Mouse (Mus musculus) forebrain, embryonic 10.5 days (tissue): ENCODE results near the gene Gstm3. TPM values are rescaled to one million over a fixed set of nuclear protein-coding genes. Genes with fewer than 3 reads are reported as not detected.
"Not testable (repeated sequence)": the region's sequence is repeated elsewhere in the genome, so short reads cannot be mapped to it uniquely, and the experiment has no call there.

ENCODE experiments used
- DNase-seq: peaks from one replicate; pipeline ENCODE4 v3.0.0-alpha.2; 2017; ENCODE audit warnings: low spot score; ENCODE audit errors: extremely low spot score
- H3K27ac ChIP-seq: fragments of 300-500 bp; sonication (generic); 2 replicates; pipeline ENCODE4 v1.5.1; 2016; ENCODE audit warnings: mild to moderate bottlenecking
- H3K27me3 ChIP-seq: fragments of 300-500 bp; sonication (generic); 2 replicates; pipeline ENCODE4 v1.6.1; 2016; ENCODE audit warnings: mild to moderate bottlenecking; ENCODE audit not compliant: poor library complexity, severe bottlenecking
- H3K36me3 ChIP-seq: fragments of 300-500 bp; sonication (generic); replicated peaks from 2 replicates; pipeline ENCODE4 v1.6.1; 2016; ENCODE audit warnings: mild to moderate bottlenecking, moderate library complexity
- H3K4me1 ChIP-seq: fragments of 300-500 bp; sonication (generic); 2 replicates; pipeline ENCODE4 v1.6.1; 2016
- H3K4me3 ChIP-seq: fragments of 300-500 bp; sonication (generic); 2 replicates; pipeline ENCODE4 v1.5.1; 2016; ENCODE audit warnings: mild to moderate bottlenecking, moderate library complexity
- H3K9me3 ChIP-seq: fragments of 300-500 bp; sonication (generic); 2 replicates; pipeline ENCODE4 v1.6.1; 2016; ENCODE audit warnings: mild to moderate bottlenecking, moderate library complexity
- WGBS: fragments of 180-500 bp; shearing (Covaris S2); methylation state at CpG from one replicate; pipeline ENCODE4 v1.1.7; 2016; 5-methylcytosine and 5-hydroxymethylcytosine counted together
- polyA plus RNA-seq: library from polyadenylated mRNA; unstranded; fragments of >200 nt; fragmentation: Nextera tagmentation; extraction: Ambion mirVana; gene quantifications from 2 replicates; pipeline ENCODE4 v1.2.1, GENCODE M21; 2016

The Gstm3 gene
- polyA plus RNA-seq, 1 experiment from 2014 or later, result not detected

DNA sequence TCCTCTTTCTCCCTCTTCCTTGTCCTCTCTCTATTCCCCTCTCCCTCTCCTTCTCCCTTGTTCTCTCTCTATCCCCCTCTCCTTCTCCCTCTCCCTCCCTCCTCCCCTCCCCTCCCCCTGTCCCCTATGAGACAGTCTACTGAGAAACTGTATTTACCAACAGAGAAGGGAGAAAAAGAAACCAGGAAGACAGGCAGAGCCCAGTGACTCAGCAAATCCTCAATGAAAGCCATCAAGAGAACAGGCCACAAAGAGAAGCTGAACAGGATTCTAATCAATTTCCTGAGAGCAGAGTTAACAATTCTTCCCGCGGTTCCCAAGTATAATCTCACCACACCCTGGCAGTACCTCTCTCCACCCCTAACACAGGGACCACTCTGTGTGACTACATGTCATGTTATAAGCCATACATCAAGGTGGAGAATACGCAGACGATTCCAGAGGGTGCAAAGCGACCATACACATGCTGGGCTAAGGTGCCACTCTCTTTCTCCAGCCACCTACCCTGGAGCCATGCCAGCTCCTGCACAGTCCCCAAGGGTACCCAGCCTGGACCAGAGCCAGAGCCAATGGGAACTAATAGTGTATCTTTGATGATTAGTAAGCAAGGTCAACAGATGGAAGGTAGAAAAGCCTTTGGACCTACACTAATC, 4.3 kb downstream of the Gstm3 start:
- 72% methylated on average over 5 of the region's 5 CpGs for WGBS
- peak overlapping the region; percentile 72 for H3K27ac ChIP-seq

DNA sequence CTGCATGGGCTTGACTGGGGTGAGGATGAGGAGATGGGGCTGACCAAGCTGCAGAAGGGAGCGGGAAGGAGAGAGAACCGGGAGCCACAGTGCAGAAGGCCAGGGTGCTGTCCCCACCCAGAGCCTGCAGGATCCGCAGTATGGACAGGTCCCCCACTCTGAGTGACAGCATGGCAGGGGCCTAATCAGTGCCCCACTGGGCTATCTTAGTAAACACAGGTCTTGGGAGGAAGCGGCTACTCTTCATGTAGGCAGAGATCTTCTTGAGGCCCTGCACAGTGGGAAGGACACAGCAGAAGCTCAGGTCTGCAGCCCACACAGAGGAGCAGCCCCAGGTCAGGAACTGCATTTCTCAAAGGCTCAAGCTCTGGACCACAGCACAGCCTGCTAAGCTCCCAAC, 5.1 kb downstream of the Gstm3 start:
- Histone ChIP-seq H3K9me3 (no peaks in the 10 kb centered on the region), H3K27me3 (no peaks in the 10 kb centered on the region), H3K4me3 (no peak overlapping the region), H3K27ac (peak overlapping the region; percentile 72), H3K4me1 (peaks cover 14% of the 10 kb centered on the region), H3K36me3 (no peaks in the 10 kb centered on the region)
- 88% methylated on average over 4 of the region's 4 CpGs for WGBS
- no peak for DNase-seq

More for the DNA sequence above, 4.3 kb downstream of the Gstm3 start:
- Histone ChIP-seq H3K9me3 (no peaks in the 10 kb centered on the region), H3K27me3 (no peaks in the 10 kb centered on the region), H3K36me3 (no peaks in the 10 kb centered on the region), H3K4me1 (peaks cover 14% of the 10 kb centered on the region), H3K4me3 (no peak overlapping the region)
- no peak for DNase-seq

DNA sequence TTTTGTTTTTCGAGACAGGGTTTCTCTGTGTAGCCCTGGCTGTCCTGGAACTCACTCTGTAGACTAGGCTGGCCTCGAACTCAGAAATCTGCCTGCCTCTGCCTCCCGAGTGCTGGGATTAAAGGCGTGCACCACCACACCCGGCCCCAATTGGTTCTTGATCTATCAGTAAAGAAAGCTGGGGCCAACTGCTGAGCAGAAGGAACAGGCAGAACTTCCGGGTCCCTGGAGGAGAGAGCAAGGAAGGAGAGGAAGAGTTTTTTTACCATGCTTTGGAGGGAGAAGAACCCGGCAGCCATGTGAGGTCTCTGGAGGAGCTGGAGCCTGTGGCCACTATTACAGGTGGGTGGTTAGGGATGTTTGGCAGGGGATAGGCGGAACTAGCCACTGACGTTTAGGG, 13.8 kb downstream of the Gstm3 start:
- H3K36me3 ChIP-seq, H3K4me3 ChIP-seq, H3K27me3 ChIP-seq, DNase-seq, H3K4me1 ChIP-seq, H3K9me3 ChIP-seq, H3K27ac ChIP-seq: not testable (repeated sequence)
- WGBS, result 89% methylated on average over 9 of the region's 9 CpGs

DNA sequence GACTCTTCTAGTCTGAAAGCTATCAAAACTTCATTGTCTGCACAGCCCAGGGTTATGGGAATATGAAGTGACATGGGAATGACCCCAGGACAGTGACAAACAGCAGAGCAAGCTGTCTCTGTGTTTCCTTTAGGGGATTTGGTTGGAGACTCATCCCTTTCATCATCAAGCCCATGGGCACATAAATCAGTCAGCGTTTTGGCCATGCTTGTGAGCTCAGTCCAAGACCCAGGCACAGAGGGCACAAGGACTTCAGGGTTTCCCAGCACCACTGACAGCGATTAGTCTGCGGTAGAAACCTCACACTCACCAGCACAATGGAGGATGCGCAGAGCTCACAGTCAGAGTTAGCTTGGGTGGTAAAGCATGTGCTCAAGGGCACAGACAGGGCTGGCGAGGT, 15.2 kb downstream of the Gstm3 start:
- 86% methylated on average over 5 of the region's 5 CpGs for WGBS

DNA sequence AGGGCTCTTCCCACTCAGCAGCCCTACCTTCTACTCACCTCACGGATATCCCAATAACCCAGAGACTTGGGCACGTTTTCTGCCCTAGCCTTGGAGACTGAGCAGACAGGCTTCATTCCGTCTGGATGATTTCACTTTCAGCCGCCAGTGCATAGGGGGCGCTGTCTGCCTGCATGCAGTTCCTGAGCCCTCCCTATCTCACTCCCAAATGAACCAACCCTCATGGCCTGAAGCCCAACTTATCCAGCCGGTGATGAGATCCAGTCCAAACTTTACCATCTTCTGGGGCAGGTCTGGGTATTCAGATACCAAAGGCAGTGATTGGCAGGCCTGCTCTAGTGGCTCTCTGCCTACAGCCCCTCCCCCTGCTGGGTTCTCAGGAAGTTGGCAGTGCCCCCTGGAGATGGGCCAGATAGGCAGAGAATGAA, 15.7 kb downstream of the Gstm3 start:
- 16% methylated on average over 6 of the region's 6 CpGs for WGBS
- H3K9me3 ChIP-seq, result no peaks in the 10 kb centered on the region
- no peak overlapping the region for H3K27ac ChIP-seq
- no peak overlapping the region for H3K4me3 ChIP-seq
- peak; percentile 28 for DNase-seq
- H3K4me1 ChIP-seq, result peaks cover 6% of the 10 kb centered on the region; the same call in 1 of the 2 replicates
- H3K27me3 ChIP-seq, result no peaks in the 10 kb centered on the region
- H3K36me3 ChIP-seq, result no peaks in the 10 kb centered on the region

More for the DNA sequence above, 15.2 kb downstream of the Gstm3 start:
- Histone ChIP-seq H3K4me1 (peaks cover 6% of the 10 kb centered on the region; the same call in 1 of the 2 replicates), H3K27ac (no peak overlapping the region), H3K36me3 (no peaks in the 10 kb centered on the region), H3K4me3 (no peak overlapping the region), H3K27me3 (no peaks in the 10 kb centered on the region), H3K9me3 (no peaks in the 10 kb centered on the region)
- no peak for DNase-seq

DNA sequence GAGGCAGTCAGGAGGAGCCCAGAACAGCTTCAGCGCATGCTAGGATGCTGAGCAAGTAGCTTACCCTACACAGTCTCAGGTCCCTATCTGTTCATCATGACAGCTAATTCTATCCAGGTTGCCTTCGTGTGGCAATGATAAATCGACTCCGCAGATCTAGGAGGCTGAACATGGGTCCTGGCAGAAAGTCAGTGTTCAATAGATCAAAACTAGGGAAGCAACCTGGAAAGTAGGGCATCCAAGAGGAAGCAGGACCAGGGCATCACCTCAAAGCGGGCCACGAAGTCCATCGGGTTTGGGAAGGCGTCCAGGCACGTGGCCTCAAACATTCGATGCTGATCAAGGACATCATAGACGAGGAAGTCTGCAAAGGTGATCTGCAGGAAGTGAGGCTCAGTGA, 18.6 kb downstream of the Gstm3 start:
- H3K4me3 ChIP-seq, result no peak overlapping the region
- no peak overlapping the region for H3K27ac ChIP-seq
- WGBS, result 86% methylated on average over 11 of the region's 11 CpGs
- H3K9me3 ChIP-seq, result no peaks in the 10 kb centered on the region
- peaks cover 6% of the 10 kb centered on the region; the same call in 1 of the 2 replicates for H3K4me1 ChIP-seq
- H3K36me3 ChIP-seq, result no peaks in the 10 kb centered on the region
- H3K27me3 ChIP-seq, result no peaks in the 10 kb centered on the region
- no peak for DNase-seq

DNA sequence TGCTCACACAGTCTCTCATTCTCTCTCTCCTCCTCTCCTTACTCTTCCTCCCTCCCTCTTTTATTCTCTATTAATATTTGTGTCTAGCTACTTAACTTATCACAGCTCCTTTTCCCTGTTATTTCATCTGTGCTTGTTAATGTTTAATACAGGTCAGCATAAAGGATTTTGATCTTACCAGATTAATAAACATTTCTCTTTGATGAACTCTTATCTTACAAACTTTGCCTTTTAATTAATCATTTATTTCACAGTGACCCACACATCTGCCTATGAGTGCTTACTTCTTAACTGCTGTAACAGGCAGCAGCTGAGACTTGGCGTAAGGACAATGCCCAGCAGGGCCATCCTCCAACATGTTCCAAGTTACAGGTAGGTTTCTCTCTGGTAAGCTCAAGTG, 19.6 kb downstream of the Gstm3 start:
- H3K27ac ChIP-seq, H3K4me3 ChIP-seq, H3K27me3 ChIP-seq, H3K36me3 ChIP-seq, DNase-seq, H3K4me1 ChIP-seq, H3K9me3 ChIP-seq: not testable (repeated sequence)
- whole genome bisulfite sequencing, result 97% methylated on average over 1 of the region's 1 CpGs

DNA sequence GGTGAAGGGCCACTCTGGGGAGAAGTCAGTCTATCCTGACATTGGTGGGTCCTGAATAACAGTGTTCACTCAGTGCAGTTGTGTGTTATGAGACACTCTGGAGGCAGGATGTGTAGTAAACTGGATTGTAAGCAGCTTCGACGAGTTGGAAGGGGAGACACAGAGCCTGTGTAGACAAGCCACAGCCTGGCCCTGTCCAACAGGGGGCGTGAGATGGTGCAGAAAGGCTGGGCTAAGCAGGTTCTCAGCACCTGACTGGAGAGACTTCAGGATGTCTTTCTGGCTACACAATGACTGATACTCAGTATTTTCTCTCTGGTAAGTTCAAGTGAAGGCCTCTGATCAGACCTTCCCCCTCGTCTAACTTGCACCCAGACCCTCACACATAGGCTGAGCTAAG, 23.4 kb downstream of the Gstm3 start:
- DNase-seq, result no peak
- no peaks in the 10 kb centered on the region for H3K36me3 ChIP-seq
- WGBS, result 59% methylated on average over 4 of the region's 4 CpGs
- H3K27me3 ChIP-seq, result no peaks in the 10 kb centered on the region
- H3K4me1 ChIP-seq, result peaks cover 13% of the 10 kb centered on the region
- H3K9me3 ChIP-seq, result no peaks in the 10 kb centered on the region
- H3K27ac ChIP-seq, result no peak overlapping the region
- H3K4me3 ChIP-seq, result no peak overlapping the region

DNA sequence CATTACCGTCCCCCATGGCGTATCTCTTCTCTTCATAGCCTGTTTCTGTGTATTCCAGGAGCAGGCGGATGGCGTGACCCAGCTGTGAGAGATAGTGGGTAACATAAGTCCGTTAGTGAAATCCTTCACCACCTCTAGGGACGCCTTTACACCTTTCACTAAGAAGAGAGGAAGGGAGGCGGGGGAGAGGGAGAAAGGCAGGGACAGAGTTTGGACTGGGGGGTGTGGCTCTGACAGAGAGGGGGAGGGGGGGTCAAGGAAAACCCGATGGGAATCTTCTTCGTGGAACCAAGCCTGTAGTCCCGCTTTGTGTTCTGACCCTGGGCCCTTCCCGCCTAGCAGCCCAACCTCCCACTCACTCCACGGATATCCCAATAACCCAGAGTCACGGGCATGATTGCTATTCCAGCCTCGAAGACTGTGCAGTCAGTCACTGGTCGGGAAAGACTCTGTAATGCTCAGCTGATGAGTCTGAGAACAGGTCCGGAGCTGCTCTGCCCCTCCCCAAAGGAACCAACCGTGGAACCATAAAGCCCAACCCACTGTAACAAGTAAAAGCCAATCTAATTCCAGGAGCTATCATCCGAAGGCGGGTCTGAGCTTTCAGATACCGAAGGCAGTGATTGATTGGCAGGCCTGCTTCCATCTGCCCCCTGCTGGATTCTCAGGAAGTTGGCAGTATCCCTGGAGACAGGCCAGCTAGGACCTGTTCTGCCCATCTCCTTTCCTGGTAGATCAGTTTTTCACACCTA, 25.7 kb downstream of the Gstm3 start, which contains the start of gene Gstm6:
TSS of gene Gstm6 (minus strand) at position 511 of the 752 bp plus-strand sequence.
- peak within 1 kb of the TSS; percentile 68 for H3K27ac ChIP-seq
- H3K4me3 ChIP-seq, result peak within 1 kb of the TSS; percentile 46
- H3K9me3 ChIP-seq, result no peaks in the 10 kb centered on the region
- H3K27me3 ChIP-seq, result no peaks in the 10 kb centered on the region
- H3K36me3 ChIP-seq, result no peaks in the 10 kb centered on the region
- H3K4me1 ChIP-seq, result peaks cover 23% of the 10 kb centered on the region
- WGBS, result 15% methylated on average over 20 of the region's 20 CpGs
- DNase-seq, result peak; percentile 59

DNA sequence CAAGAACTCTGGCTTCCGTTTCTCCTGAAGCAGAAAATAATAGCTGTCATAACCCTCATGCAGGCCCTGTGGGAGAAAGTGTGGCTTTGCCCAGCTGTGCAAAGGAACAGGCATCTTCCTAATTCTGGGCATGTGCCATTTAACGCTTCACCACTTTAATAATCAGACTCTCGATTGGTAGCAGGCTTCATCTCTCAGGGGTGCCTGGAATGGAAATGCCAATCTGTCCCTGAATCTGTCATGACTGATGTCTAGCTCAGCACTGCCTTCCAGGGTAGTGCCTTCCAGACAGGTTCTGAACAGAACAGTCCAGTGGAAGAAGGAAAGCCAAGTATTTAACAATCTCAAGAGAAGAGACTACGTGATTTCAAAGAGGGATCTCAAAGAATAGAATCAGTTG, 27.8 kb downstream of the Gstm3 start:
- DNase-seq, result no peak
- peaks cover 23% of the 10 kb centered on the region for H3K4me1 ChIP-seq
- H3K27ac ChIP-seq, result no peak overlapping the region
- H3K36me3 ChIP-seq, result no peaks in the 10 kb centered on the region
- H3K27me3 ChIP-seq, result no peaks in the 10 kb centered on the region
- no peak overlapping the region for H3K4me3 ChIP-seq
- H3K9me3 ChIP-seq, result no peaks in the 10 kb centered on the region
- WGBS, result 87% methylated on average over 4 of the region's 4 CpGs

DNA sequence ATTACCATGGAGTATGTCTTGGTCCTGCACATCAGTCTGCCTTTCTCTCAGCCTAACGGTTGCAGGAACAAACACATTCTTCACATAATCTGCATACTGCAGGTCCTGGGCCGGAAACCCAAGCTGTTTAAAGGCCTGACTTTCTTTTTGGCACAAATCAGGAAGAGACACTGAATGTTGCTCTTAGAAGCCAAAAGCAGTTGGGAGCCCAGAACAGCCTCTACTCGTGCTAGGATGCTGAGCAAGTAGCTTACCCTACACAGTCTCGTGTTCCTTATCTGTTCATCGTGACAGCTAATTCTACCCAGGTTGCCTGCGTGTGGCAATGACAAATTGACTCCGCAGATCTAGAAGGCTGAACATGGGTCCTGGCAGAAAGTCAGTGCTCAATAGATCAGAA, 28.6 kb downstream of the Gstm3 start:
- Histone ChIP-seq H3K9me3 (no peaks in the 10 kb centered on the region), H3K27ac (no peak overlapping the region), H3K4me1 (peaks cover 23% of the 10 kb centered on the region), H3K27me3 (no peaks in the 10 kb centered on the region), H3K4me3 (no peak overlapping the region), H3K36me3 (no peaks in the 10 kb centered on the region)
- 88% methylated on average over 7 of the region's 7 CpGs for WGBS
- DNase-seq, result no peak

DNA sequence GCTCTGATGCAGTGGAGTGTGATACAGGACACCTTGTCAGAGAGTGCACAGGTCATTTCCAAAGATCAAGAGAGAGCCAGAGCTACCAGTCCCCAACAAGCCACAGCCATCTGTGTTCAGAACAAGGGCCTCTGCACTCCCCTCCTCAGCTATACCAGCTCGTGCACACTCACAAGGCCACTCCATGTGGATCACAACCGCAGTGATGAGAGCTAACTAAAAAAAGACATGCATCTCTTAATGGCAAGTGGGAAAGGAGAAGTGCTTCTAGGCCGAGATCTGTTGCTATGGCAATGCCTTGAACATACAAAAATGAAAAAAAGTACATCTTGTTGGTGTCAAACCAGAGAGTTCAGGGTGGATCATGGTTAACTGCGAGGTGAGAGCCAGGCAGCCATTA, 29.3 kb downstream of the Gstm3 start:
- DNase-seq, result no peak
- 86% methylated on average over 4 of the region's 4 CpGs for WGBS

DNA sequence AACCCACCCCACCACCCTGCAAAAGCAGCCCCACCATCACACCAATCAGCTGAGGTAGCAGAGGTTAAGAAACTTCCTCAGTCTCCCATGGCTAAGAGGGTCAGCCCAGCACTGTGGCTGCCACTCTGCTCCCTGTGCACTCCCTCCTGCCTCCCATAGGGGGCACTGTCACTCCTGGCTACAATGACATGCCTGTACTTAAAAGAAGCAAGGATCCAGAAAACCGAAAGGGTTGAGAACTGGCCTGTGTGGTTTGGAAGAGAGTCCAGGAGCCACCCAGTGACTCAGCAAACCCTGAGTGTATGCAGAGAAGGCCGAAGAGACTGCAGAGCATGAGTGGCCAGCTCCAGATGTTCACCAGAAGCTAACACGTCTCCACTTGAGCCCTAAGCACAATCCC, 29.7 kb downstream of the Gstm3 start:
- Histone ChIP-seq H3K36me3 (no peaks in the 10 kb centered on the region), H3K4me3 (no peak overlapping the region), H3K4me1 (peaks cover 23% of the 10 kb centered on the region), H3K27me3 (0 out of 2 replicates have a peak, but pooled peaks cover under 1% of the 10 kb centered on the region), H3K27ac (peak overlapping the region; percentile 20; the same call in 1 of the 2 replicates), H3K9me3 (no peaks in the 10 kb centered on the region)
- DNase-seq, result peak; percentile 62
- 56% methylated on average over 3 of the region's 3 CpGs for WGBS

More for the DNA sequence above, 29.3 kb downstream of the Gstm3 start:
- Histone ChIP-seq H3K36me3 (no peaks in the 10 kb centered on the region), H3K9me3 (no peaks in the 10 kb centered on the region), H3K4me1 (peaks cover 23% of the 10 kb centered on the region), H3K27me3 (no peaks in the 10 kb centered on the region), H3K27ac (0 out of 2 replicates have a peak overlapping the region, but pooled peaks have one; percentile 20), H3K4me3 (no peak overlapping the region)
